Mouse (Mus musculus) liver, embryonic 15.5 days (tissue): ENCODE measurements around the gene Otub1. TPM values are rescaled to one million over a fixed set of nuclear protein-coding genes. Genes with fewer than 3 reads are reported as not detected.

ENCODE experiments used
- ATAC-seq: fragments of 200-750 bp; cut with Nextera tagmentation; 2 replicates; pipeline ENCODE4 v1.8.0; 2017; ENCODE audit warnings: moderate number of reproducible peaks, mild to moderate bottlenecking, moderate library complexity; ENCODE audit not compliant: insufficient read depth
- H3K27ac ChIP-seq: fragments of 300-500 bp; sonication (generic); replicated peaks from 2 replicates; pipeline ENCODE4 v1.5.1; 2015; ENCODE audit warnings: mild to moderate bottlenecking, inconsistent platforms
- H3K27me3 ChIP-seq: fragments of 300-500 bp; sonication (generic); 2 replicates; pipeline ENCODE4 v1.6.1; 2015; ENCODE audit warnings: mild to moderate bottlenecking, inconsistent platforms
- H3K36me3 ChIP-seq: fragments of 300-500 bp; sonication (generic); replicated peaks from 2 replicates; pipeline ENCODE4 v1.6.1; 2015; ENCODE audit warnings: moderate library complexity, mild to moderate bottlenecking, inconsistent platforms
- H3K4me1 ChIP-seq: fragments of 300-500 bp; sonication (generic); replicated peaks from 2 replicates; pipeline ENCODE4 v1.6.1; 2015; ENCODE audit warnings: inconsistent platforms
- H3K4me2 ChIP-seq: fragments of 300-500 bp; sonication (generic); 2 replicates; pipeline ENCODE4 v1.6.1; 2015; ENCODE audit warnings: moderate library complexity, mild to moderate bottlenecking, inconsistent platforms
- H3K4me3 ChIP-seq: fragments of 300-500 bp; sonication (generic); replicated peaks from 2 replicates; pipeline ENCODE4 v1.5.1; 2015; ENCODE audit warnings: mild to moderate bottlenecking, inconsistent platforms
- H3K9ac ChIP-seq: fragments of 300-500 bp; sonication (generic); 2 replicates; pipeline ENCODE4 v1.6.1; 2015; ENCODE audit warnings: moderate library complexity, mild to moderate bottlenecking, inconsistent platforms
- H3K9me3 ChIP-seq: fragments of 300-500 bp; sonication (generic); replicated peaks from 2 replicates; pipeline ENCODE4 v1.6.1; 2016; ENCODE audit warnings: inconsistent platforms
- WGBS: fragments of 180-500 bp; shearing (Covaris S2); methylation state at CpG from one replicate; pipeline ENCODE4 v1.1.7; 2015; ENCODE audit warnings: mixed read lengths; ENCODE audit not compliant: insufficient replicate concordance; 5-methylcytosine and 5-hydroxymethylcytosine counted together
- polyA plus RNA-seq: library from polyadenylated mRNA; unstranded; fragments of >200 nt; fragmentation: Nextera tagmentation; extraction: Ambion mirVana; gene quantifications from 2 replicates; pipeline ENCODE4 v1.2.1, GENCODE M21; 2015

The Otub1 gene
- polyA plus RNA-seq, 1 experiment from 2014 or later, result 53.7 TPM

- H3K9me3 ChIP-seq, result no peaks in the 10 kb centered on the region
- H3K9ac ChIP-seq, result no peak overlapping the region
- WGBS, result 52% methylated on average over 5 of the region's 5 CpGs
- H3K27me3 ChIP-seq, result peaks cover 54% of the 10 kb centered on the region
- H3K4me1 ChIP-seq, result peaks cover 11% of the 10 kb centered on the region
- no peak overlapping the region for H3K4me3 ChIP-seq
- ATAC-seq, result no peak
- H3K27ac ChIP-seq, result no peak overlapping the region
- H3K36me3 ChIP-seq, result no peaks in the 10 kb centered on the region
- H3K4me2 ChIP-seq, result no peak overlapping the region
Observed at GRCm38 (mm10) chr19:7187157-7187556, 19.0 kb downstream of the Otub1 start.

GRCm38 (mm10) chr19:7185715-7186291, 20.3 kb downstream of the Otub1 start:
- peaks cover 67% of the 10 kb centered on the region for H3K27me3 ChIP-seq
- H3K27ac ChIP-seq, result no peak overlapping the region
- H3K9me3 ChIP-seq, result no peaks in the 10 kb centered on the region
- H3K4me3 ChIP-seq, result no peak overlapping the region
- H3K4me2 ChIP-seq, result no peak overlapping the region
- WGBS, result 33% methylated on average over 18 of the region's 18 CpGs
- H3K9ac ChIP-seq, result no peak overlapping the region
- H3K4me1 ChIP-seq, result 0 out of 2 replicates have a peak, but pooled peaks cover 7% of the 10 kb centered on the region
- no peak for ATAC-seq
- no peaks in the 10 kb centered on the region for H3K36me3 ChIP-seq

GRCm38 (mm10) chr19:7185059-7185458, 21.1 kb downstream of the Otub1 start:
- Histone ChIP-seq H3K4me3 (no peak overlapping the region), H3K9ac (no peak overlapping the region), H3K27ac (no peak overlapping the region), H3K36me3 (no peaks in the 10 kb centered on the region), H3K9me3 (no peaks in the 10 kb centered on the region), H3K4me2 (no peak overlapping the region), H3K27me3 (peaks cover 75% of the 10 kb centered on the region), H3K4me1 (0 out of 2 replicates have a peak, but pooled peaks cover 7% of the 10 kb centered on the region)
- 43% methylated on average over 4 of the region's 4 CpGs for WGBS
- no peak for ATAC-seq

GRCm38 (mm10) chr19:7183419-7183818, 22.7 kb downstream of the Otub1 start:
- Histone ChIP-seq H3K4me3 (no peak overlapping the region), H3K4me2 (no peak overlapping the region), H3K9ac (no peak overlapping the region), H3K27ac (no peak overlapping the region), H3K4me1 (0 out of 2 replicates have a peak, but pooled peaks cover 7% of the 10 kb centered on the region), H3K9me3 (no peaks in the 10 kb centered on the region), H3K36me3 (no peaks in the 10 kb centered on the region), H3K27me3 (peaks cover 87% of the 10 kb centered on the region)
- 54% methylated on average over 11 of the region's 11 CpGs for WGBS
- ATAC-seq, result no peak

- H3K9ac ChIP-seq, result no peak overlapping the region
- WGBS, result 16% methylated on average over 23 of the region's 23 CpGs
- H3K4me3 ChIP-seq, result no peak overlapping the region
- H3K4me2 ChIP-seq, result peak overlapping the region; percentile 36
- H3K27ac ChIP-seq, result no peak overlapping the region
- H3K27me3 ChIP-seq, result peaks cover 80% of the 10 kb centered on the region
- no peak for ATAC-seq
- 0 out of 2 replicates have a peak, but pooled peaks cover 7% of the 10 kb centered on the region for H3K4me1 ChIP-seq
- no peaks in the 10 kb centered on the region for H3K36me3 ChIP-seq
- H3K9me3 ChIP-seq, result no peaks in the 10 kb centered on the region
Observed at GRCm38 (mm10) chr19:7182273-7182949, 23.7 kb downstream of the Otub1 start.

- no peak for ATAC-seq
Observed at GRCm38 (mm10) chr19:7181496-7181895, 24.6 kb downstream of the Otub1 start.

GRCm38 (mm10) chr19:7180756-7181405, 25.2 kb downstream of the Otub1 start:
- Histone ChIP-seq H3K27ac (no peak overlapping the region), H3K4me3 (no peak overlapping the region), H3K27me3 (peaks cover 73% of the 10 kb centered on the region), H3K4me1 (0 out of 2 replicates have a peak, but pooled peaks cover 7% of the 10 kb centered on the region), H3K4me2 (no peak overlapping the region), H3K36me3 (no peaks in the 10 kb centered on the region), H3K9me3 (no peaks in the 10 kb centered on the region), H3K9ac (no peak overlapping the region)
- no peak for ATAC-seq
- 61% methylated on average over 8 of the region's 8 CpGs for WGBS

More at GRCm38 (mm10) chr19:7181496-7181895, 24.6 kb downstream of the Otub1 start:
- 56% methylated on average over 7 of the region's 7 CpGs for whole genome bisulfite sequencing
- Histone ChIP-seq H3K4me1 (0 out of 2 replicates have a peak, but pooled peaks cover 7% of the 10 kb centered on the region), H3K9me3 (no peaks in the 10 kb centered on the region), H3K27ac (no peak overlapping the region), H3K9ac (no peak overlapping the region), H3K4me3 (no peak overlapping the region), H3K4me2 (no peak overlapping the region), H3K27me3 (peaks cover 76% of the 10 kb centered on the region), H3K36me3 (no peaks in the 10 kb centered on the region)

GRCm38 (mm10) chr19:7178841-7179452, 27.2 kb downstream of the Otub1 start:
- 34% methylated on average over 3 of the region's 3 CpGs for WGBS

GRCm38 (mm10) chr19:7177804-7178511, 28.2 kb downstream of the Otub1 start:
- Histone ChIP-seq H3K4me2 (no peak overlapping the region), H3K36me3 (no peaks in the 10 kb centered on the region), H3K4me1 (0 out of 2 replicates have a peak, but pooled peaks cover 7% of the 10 kb centered on the region), H3K27me3 (peaks cover 47% of the 10 kb centered on the region), H3K9me3 (no peaks in the 10 kb centered on the region), H3K27ac (no peak overlapping the region), H3K9ac (no peak overlapping the region), H3K4me3 (no peak overlapping the region)
- ATAC-seq, result no peak
- 59% methylated on average over 13 of the region's 13 CpGs for WGBS

More at GRCm38 (mm10) chr19:7178841-7179452, 27.2 kb downstream of the Otub1 start:
- Histone ChIP-seq H3K27ac (no peak overlapping the region), H3K9me3 (no peaks in the 10 kb centered on the region), H3K4me2 (no peak overlapping the region), H3K27me3 (peaks cover 57% of the 10 kb centered on the region), H3K4me3 (no peak overlapping the region), H3K4me1 (0 out of 2 replicates have a peak, but pooled peaks cover 7% of the 10 kb centered on the region), H3K9ac (no peak overlapping the region), H3K36me3 (no peaks in the 10 kb centered on the region)
- no peak for ATAC-seq

- peaks cover 14% of the 10 kb centered on the region for H3K4me1 ChIP-seq
- no peak overlapping the region for H3K4me2 ChIP-seq
- H3K36me3 ChIP-seq, result no peaks in the 10 kb centered on the region
- H3K4me3 ChIP-seq, result no peak overlapping the region
- H3K27ac ChIP-seq, result no peak overlapping the region
- no peaks in the 10 kb centered on the region for H3K9me3 ChIP-seq
- ATAC-seq, result no peak
- H3K27me3 ChIP-seq, result peaks cover 33% of the 10 kb centered on the region
- H3K9ac ChIP-seq, result no peak overlapping the region
- 39% methylated on average over 11 of the region's 11 CpGs for WGBS
Observed at GRCm38 (mm10) chr19:7176041-7176696, 29.9 kb downstream of the Otub1 start.
